Mouse (Mus musculus): ENCODE data around the gene Prkcq. TPM values are rescaled to one million over a fixed set of nuclear protein-coding genes. Genes with fewer than 3 reads are reported as not detected.

Gene Prkcq
- polyA plus RNA-seq, 1 experiment from 2014 or later, result 5.9 TPM

DNA sequence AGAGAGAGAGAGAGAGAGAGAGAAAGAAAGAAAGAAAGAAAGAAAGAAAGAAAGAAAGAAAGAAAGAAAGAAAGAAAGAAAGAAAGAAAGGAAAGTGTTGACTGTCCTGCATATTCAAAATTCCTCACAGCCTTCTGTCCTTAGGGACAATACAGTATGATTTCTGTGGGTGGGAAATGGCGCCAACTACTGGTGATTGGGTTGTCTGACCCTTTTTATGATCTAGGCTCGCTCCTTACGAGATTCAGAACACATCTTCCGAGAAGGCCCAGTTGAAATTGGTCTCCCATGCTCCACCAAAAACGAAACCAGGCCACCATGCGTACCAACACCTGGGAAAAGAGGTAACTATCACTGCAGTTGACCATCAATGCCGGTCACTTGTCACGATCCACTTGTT lies 82.0 kb downstream of the Prkcq start:
- H3K4me2 ChIP-seq (ENCODE audit: low read depth, low read length), result no peak overlapping the region
- ATAC-seq (replicated peaks; ENCODE audit: extremely low read depth, insufficient read depth, low FRiP score), result no peak
- H3K27me3 ChIP-seq (ENCODE audit: control insufficient read depth, insufficient read depth, low read length), result no peaks in the 10 kb centered on the region
- WGBS, result 58% methylated on average over 8 of the region's 8 CpGs
- H3K36me3 ChIP-seq (ENCODE audit: control insufficient read depth, insufficient read depth), result no peaks in the 10 kb centered on the region
- H3K4me3 ChIP-seq (ENCODE audit: low read length), result no peak overlapping the region
- H3K27ac ChIP-seq (ENCODE audit: low read length), result no peak overlapping the region
- no peak overlapping the region for H3K9ac ChIP-seq (ENCODE audit: low read length)
- H3K9me3 ChIP-seq (replicated peaks; ENCODE audit: control insufficient read depth, low read length), result no peaks in the 10 kb centered on the region
- H3K4me1 ChIP-seq (ENCODE audit: control insufficient read depth, insufficient read depth, low read length), result no peaks in the 10 kb centered on the region

DNA sequence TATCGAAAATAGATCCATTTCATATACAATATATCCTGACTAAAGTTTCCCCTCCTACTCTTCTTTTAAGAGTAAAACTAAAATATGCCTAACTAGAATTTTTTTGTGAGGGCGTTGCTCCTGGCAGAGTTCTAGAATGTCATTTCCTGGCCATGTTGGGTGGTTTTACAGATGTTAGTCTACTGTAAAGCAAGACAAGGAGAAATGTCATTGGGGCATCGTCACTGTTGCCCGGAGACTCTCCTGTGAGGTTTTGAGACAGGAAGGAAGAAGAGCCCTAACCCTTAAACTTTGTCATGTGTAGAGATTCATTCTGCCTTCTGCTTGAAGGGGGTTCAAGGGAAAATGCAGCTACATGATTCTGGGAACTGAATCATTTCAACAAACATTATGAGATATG lies 82.5 kb downstream of the Prkcq start:
- Histone ChIP-seq H3K4me2 (ENCODE audit: low read depth, low read length) (no peak overlapping the region), H3K9ac (ENCODE audit: low read length) (no peak overlapping the region), H3K36me3 (ENCODE audit: control insufficient read depth, insufficient read depth) (no peaks in the 10 kb centered on the region), H3K4me3 (ENCODE audit: low read length) (no peak overlapping the region), H3K27me3 (ENCODE audit: control insufficient read depth, insufficient read depth, low read length) (no peaks in the 10 kb centered on the region), H3K4me1 (ENCODE audit: control insufficient read depth, insufficient read depth, low read length) (no peaks in the 10 kb centered on the region), H3K9me3 (replicated peaks; ENCODE audit: control insufficient read depth, low read length) (no peaks in the 10 kb centered on the region), H3K27ac (ENCODE audit: low read length) (no peak overlapping the region)
- no peak for ATAC-seq (replicated peaks; ENCODE audit: extremely low read depth, insufficient read depth, low FRiP score)
- 78% methylated on average over 4 of the region's 4 CpGs for WGBS

DNA sequence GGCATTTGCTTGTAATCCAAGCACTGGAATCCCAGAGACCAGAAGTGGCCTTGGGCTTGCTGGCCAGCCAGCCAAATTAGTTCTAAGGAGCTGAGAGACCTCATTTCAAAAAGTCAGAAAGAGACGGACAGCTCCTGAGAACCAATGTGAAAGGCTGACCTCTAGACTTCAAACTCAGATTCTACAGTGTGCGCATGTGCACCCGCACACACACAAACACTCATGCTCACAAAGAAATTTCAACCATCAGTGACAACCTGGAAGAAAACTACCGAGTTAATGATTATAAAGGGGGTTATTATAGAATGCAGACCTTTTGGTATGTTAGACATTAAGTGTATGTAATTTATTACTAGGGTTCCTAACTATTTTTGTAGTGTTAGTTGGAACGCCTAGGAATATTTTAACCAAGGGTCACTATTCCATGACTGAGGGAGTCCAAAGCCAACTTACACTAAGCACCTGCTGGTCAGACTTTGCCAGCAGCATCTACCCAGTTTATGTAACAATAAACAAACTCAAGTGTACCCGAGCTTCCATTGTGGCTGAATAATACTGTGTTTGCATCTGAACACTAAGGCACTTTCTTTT lies 85.4 kb downstream of the Prkcq start:
- no peak overlapping the region for H3K9ac ChIP-seq (ENCODE audit: low read length)
- H3K27me3 ChIP-seq (ENCODE audit: control insufficient read depth, insufficient read depth, low read length), result no peaks in the 10 kb centered on the region
- no peak for ATAC-seq (replicated peaks; ENCODE audit: extremely low read depth, insufficient read depth, low FRiP score)
- no peak overlapping the region for H3K27ac ChIP-seq (ENCODE audit: low read length)
- no peaks in the 10 kb centered on the region for H3K4me1 ChIP-seq (ENCODE audit: control insufficient read depth, insufficient read depth, low read length)
- WGBS, result 82% methylated on average over 6 of the region's 6 CpGs
- H3K4me2 ChIP-seq (ENCODE audit: low read depth, low read length), result no peak overlapping the region
- H3K9me3 ChIP-seq (replicated peaks; ENCODE audit: control insufficient read depth, low read length), result no peaks in the 10 kb centered on the region
- no peaks in the 10 kb centered on the region for H3K36me3 ChIP-seq (ENCODE audit: control insufficient read depth, insufficient read depth)
- H3K4me3 ChIP-seq (ENCODE audit: low read length), result no peak overlapping the region

DNA sequence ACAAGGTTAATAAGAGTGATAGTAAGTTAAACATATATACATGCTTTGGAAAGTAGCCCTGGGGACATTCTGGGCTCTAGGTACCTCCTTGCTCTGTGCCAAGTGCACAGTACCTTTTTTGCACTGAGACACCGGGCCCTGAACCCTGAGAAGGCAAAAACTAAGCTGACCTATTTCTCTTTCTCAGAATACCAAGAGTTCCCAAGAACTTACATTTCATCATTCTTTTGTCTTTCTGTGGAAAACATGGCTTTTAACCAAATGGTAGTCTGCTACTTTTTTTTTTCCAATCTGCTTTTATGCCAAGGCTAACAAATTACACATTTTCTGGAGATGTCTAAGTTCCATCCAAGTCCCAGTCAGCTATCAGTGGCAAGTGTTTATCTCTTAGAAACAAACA lies 86.3 kb downstream of the Prkcq start:
- no peak overlapping the region for H3K27ac ChIP-seq (ENCODE audit: low read length)
- H3K9me3 ChIP-seq (replicated peaks; ENCODE audit: control insufficient read depth, low read length), result no peaks in the 10 kb centered on the region
- H3K4me2 ChIP-seq (ENCODE audit: low read depth, low read length), result no peak overlapping the region
- WGBS, result 78% methylated on average over 1 of the region's 1 CpGs
- H3K36me3 ChIP-seq (ENCODE audit: control insufficient read depth, insufficient read depth), result no peaks in the 10 kb centered on the region
- no peaks in the 10 kb centered on the region for H3K4me1 ChIP-seq (ENCODE audit: control insufficient read depth, insufficient read depth, low read length)
- H3K9ac ChIP-seq (ENCODE audit: low read length), result no peak overlapping the region
- ATAC-seq (replicated peaks; ENCODE audit: extremely low read depth, insufficient read depth, low FRiP score), result no peak
- no peak overlapping the region for H3K4me3 ChIP-seq (ENCODE audit: low read length)
- no peaks in the 10 kb centered on the region for H3K27me3 ChIP-seq (ENCODE audit: control insufficient read depth, insufficient read depth, low read length)

DNA sequence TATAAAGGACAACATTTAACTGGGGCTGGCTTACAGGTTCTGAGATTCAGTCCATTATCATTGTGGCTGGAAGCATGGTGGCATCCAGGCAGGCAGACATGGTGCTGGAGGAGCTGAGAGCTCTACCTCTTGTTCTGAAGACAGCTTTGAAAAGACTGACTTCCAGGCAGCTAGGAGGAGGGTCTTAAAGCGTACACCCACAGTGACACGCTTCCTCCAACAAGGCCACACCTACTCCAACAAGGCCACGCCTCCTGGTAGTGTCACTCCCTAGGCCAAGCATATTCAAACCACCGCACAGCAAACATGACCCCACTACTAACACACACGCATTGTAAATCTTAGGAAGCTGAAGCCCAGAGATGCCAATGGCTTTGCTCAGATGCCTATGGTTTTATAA lies 87.5 kb downstream of the Prkcq start:
- Histone ChIP-seq H3K9me3 (replicated peaks; ENCODE audit: control insufficient read depth, low read length) (no peaks in the 10 kb centered on the region), H3K9ac (ENCODE audit: low read length) (no peak overlapping the region), H3K4me2 (ENCODE audit: low read depth, low read length) (no peak overlapping the region), H3K27me3 (ENCODE audit: control insufficient read depth, insufficient read depth, low read length) (no peaks in the 10 kb centered on the region), H3K36me3 (ENCODE audit: control insufficient read depth, insufficient read depth) (no peaks in the 10 kb centered on the region), H3K4me1 (ENCODE audit: control insufficient read depth, insufficient read depth, low read length) (no peaks in the 10 kb centered on the region), H3K27ac (ENCODE audit: low read length) (no peak overlapping the region), H3K4me3 (ENCODE audit: low read length) (no peak overlapping the region)
- 78% methylated on average over 5 of the region's 5 CpGs for WGBS
- no peak for ATAC-seq (replicated peaks; ENCODE audit: extremely low read depth, insufficient read depth, low FRiP score)

DNA sequence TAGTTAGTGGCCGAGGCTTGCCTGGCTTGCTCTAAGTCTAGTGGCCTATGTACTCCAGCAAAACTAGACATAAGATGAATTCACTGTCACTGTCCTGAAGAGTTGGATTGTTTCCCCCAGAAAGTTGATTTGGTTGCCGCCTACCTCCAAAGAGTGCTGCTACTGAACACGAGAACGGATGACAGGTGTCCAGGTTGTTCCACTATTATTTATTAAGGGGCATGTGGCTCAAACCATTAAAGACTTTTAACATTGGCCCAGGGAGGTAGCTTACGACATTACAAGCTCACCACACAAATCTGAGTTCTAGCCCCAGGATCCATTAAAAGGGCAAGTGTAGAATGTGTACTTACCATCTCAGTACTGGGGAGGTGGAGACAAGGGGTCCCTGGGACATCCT lies 92.9 kb downstream of the Prkcq start:
- H3K27ac ChIP-seq (ENCODE audit: low read length), result no peak overlapping the region
- H3K9me3 ChIP-seq (replicated peaks; ENCODE audit: control insufficient read depth, low read length), result no peaks in the 10 kb centered on the region
- H3K4me2 ChIP-seq (ENCODE audit: low read depth, low read length), result no peak overlapping the region
- H3K36me3 ChIP-seq (ENCODE audit: control insufficient read depth, insufficient read depth), result no peaks in the 10 kb centered on the region
- H3K4me3 ChIP-seq (ENCODE audit: low read length), result no peak overlapping the region
- ATAC-seq (replicated peaks; ENCODE audit: extremely low read depth, insufficient read depth, low FRiP score), result no peak
- H3K9ac ChIP-seq (ENCODE audit: low read length), result no peak overlapping the region
- no peaks in the 10 kb centered on the region for H3K4me1 ChIP-seq (ENCODE audit: control insufficient read depth, insufficient read depth, low read length)
- H3K27me3 ChIP-seq (ENCODE audit: control insufficient read depth, insufficient read depth, low read length), result no peaks in the 10 kb centered on the region
- 85% methylated on average over 5 of the region's 5 CpGs for WGBS

DNA sequence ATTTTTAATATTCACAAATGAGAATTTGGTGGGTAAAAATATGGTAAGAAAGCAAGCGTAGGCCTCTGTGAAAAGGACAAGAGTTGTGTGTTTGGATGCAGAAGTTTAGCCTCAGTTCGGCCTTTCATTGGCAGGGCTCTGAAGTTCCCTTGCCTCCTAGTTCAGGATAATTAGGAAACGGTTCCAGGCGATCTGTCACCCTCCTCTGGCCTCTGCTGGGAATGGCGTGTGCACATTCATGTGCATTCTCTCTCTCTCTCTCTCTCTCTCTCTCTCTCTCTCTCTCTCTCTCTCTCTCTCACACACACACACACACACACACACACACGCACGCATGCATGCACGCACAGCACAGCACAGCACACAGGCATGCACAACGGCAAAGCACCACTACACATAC lies 93.5 kb downstream of the Prkcq start:
- no peaks in the 10 kb centered on the region for H3K36me3 ChIP-seq (ENCODE audit: control insufficient read depth, insufficient read depth)
- ATAC-seq (replicated peaks; ENCODE audit: extremely low read depth, insufficient read depth, low FRiP score), result no peak
- H3K27me3 ChIP-seq (ENCODE audit: control insufficient read depth, insufficient read depth, low read length), result no peaks in the 10 kb centered on the region
- no peak overlapping the region for H3K4me3 ChIP-seq (ENCODE audit: low read length)
- H3K9ac ChIP-seq (ENCODE audit: low read length), result no peak overlapping the region
- no peak overlapping the region for H3K27ac ChIP-seq (ENCODE audit: low read length)
- WGBS, result 79% methylated on average over 9 of the region's 9 CpGs
- no peaks in the 10 kb centered on the region for H3K9me3 ChIP-seq (replicated peaks; ENCODE audit: control insufficient read depth, low read length)
- no peaks in the 10 kb centered on the region for H3K4me1 ChIP-seq (ENCODE audit: control insufficient read depth, insufficient read depth, low read length)
- H3K4me2 ChIP-seq (ENCODE audit: low read depth, low read length), result no peak overlapping the region

DNA sequence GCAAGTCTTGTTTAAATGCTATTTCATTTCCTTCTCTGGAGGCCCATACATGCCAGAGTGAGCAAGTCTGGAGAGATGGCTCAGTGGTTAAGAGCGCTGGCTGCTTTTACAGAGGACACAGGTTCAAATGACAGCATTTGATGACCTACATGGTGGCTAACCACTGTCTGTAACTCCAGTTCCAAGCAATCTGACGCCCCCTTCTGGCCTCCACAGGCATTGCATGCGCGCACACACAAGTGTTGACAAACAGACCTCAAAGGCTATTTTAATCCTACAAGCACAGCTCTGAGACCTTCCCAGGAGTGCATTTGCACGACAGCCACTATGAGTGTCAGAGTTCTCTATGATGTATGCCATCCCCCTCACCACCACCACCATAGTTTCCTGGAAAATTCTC lies 94.4 kb downstream of the Prkcq start:
- H3K27ac ChIP-seq (ENCODE audit: low read length), result no peak overlapping the region
- H3K9ac ChIP-seq (ENCODE audit: low read length), result no peak overlapping the region
- no peak for ATAC-seq (replicated peaks; ENCODE audit: extremely low read depth, insufficient read depth, low FRiP score)
- no peaks in the 10 kb centered on the region for H3K27me3 ChIP-seq (ENCODE audit: control insufficient read depth, insufficient read depth, low read length)
- H3K36me3 ChIP-seq (ENCODE audit: control insufficient read depth, insufficient read depth), result no peaks in the 10 kb centered on the region
- no peak overlapping the region for H3K4me2 ChIP-seq (ENCODE audit: low read depth, low read length)
- H3K4me1 ChIP-seq (ENCODE audit: control insufficient read depth, insufficient read depth, low read length), result no peaks in the 10 kb centered on the region
- 63% methylated on average over 5 of the region's 5 CpGs for WGBS
- H3K4me3 ChIP-seq (ENCODE audit: low read length), result no peak overlapping the region
- H3K9me3 ChIP-seq (replicated peaks; ENCODE audit: control insufficient read depth, low read length), result no peaks in the 10 kb centered on the region

DNA sequence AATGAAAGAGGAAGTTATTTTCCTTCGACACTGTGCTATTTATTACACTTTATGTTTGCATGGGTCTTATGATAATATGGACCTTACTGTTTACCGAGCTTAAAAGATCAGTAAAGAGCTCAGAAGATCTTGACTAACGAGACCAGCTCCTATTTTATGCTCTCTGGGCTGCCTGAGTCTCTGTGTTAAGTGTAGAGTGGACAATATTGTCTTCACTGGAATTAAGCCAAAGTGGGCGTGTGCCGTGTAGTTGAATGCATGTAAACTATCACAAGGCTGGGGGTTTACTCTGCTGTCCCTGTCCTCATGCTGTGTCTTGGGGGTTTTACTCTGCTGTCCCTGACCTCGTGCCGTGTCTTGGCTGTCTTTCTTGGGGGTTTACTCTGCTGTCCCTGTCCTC lies 107.1 kb downstream of the Prkcq start:
- no peaks in the 10 kb centered on the region for H3K27me3 ChIP-seq (ENCODE audit: control insufficient read depth, insufficient read depth, low read length)
- no peak overlapping the region for H3K27ac ChIP-seq (ENCODE audit: low read length)
- H3K36me3 ChIP-seq (ENCODE audit: control insufficient read depth, insufficient read depth), result no peaks in the 10 kb centered on the region
- no peaks in the 10 kb centered on the region for H3K9me3 ChIP-seq (replicated peaks; ENCODE audit: control insufficient read depth, low read length)
- no peak for ATAC-seq (replicated peaks; ENCODE audit: extremely low read depth, insufficient read depth, low FRiP score)
- 67% methylated on average over 7 of the region's 7 CpGs for WGBS
- no peak overlapping the region for H3K4me2 ChIP-seq (ENCODE audit: low read depth, low read length)
- no peaks in the 10 kb centered on the region for H3K4me1 ChIP-seq (ENCODE audit: control insufficient read depth, insufficient read depth, low read length)
- no peak overlapping the region for H3K9ac ChIP-seq (ENCODE audit: low read length)
- H3K4me3 ChIP-seq (ENCODE audit: low read length), result no peak overlapping the region

DNA sequence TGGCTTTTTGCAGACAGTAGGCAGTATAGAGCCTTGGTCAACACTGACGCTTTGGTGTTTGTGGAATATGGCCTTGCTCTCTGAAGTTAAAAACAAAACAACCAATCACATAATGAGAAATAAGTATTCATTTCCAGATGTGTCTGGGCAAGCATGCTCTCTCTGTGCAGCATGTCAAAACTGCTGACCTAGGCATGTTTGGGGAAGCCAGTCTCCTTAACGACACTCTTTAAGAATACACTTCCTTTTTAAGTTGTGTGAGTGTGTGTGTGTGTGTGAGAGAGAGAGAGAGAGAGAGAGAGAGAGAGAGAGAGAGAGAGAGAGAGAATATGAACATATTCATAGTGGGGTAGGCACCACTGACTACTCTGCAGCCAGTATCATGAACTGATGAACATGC lies 108.3 kb downstream of the Prkcq start:
- no peaks in the 10 kb centered on the region for H3K9me3 ChIP-seq (replicated peaks; ENCODE audit: control insufficient read depth, low read length)
- H3K4me1 ChIP-seq (ENCODE audit: control insufficient read depth, insufficient read depth, low read length), result no peaks in the 10 kb centered on the region
- no peak for ATAC-seq (replicated peaks; ENCODE audit: extremely low read depth, insufficient read depth, low FRiP score)

More for the DNA sequence above, 108.3 kb downstream of the Prkcq start:
- Histone ChIP-seq H3K27me3 (ENCODE audit: control insufficient read depth, insufficient read depth, low read length) (no peaks in the 10 kb centered on the region), H3K36me3 (ENCODE audit: control insufficient read depth, insufficient read depth) (no peaks in the 10 kb centered on the region), H3K27ac (ENCODE audit: low read length) (no peak overlapping the region), H3K9ac (ENCODE audit: low read length) (no peak overlapping the region), H3K4me2 (ENCODE audit: low read depth, low read length) (no peak overlapping the region), H3K4me3 (ENCODE audit: low read length) (no peak overlapping the region)
- 61% methylated on average over 2 of the region's 2 CpGs for WGBS
